Mouse (Mus musculus) cerebellum, adult 18-20 months (tissue): Measurements from ENCODE around the gene Qsox1.

Source experiments
- DNase-seq, 2 experiments: peaks; one replicate each; pipeline ENCODE4 v3.0.0; 2021

The Qsox1 gene

GRCm38 (mm10) chr1:155798000-155798399 lies 14.7 kb downstream of the Qsox1 start:
- no peak for DNase-seq

GRCm38 (mm10) chr1:155797425-155797824 lies 15.3 kb downstream of the Qsox1 start:
- peak; percentile 28 to 29 for DNase-seq

- DNase-seq = no peak
Measured at GRCm38 (mm10) chr1:155796757-155797405, 15.8 kb downstream of the Qsox1 start.

GRCm38 (mm10) chr1:155795791-155796233 lies 16.9 kb downstream of the Qsox1 start:
- DNase-seq = no peak

GRCm38 (mm10) chr1:155794855-155795254 lies 17.8 kb downstream of the Qsox1 start:
- no peak for DNase-seq

- DNase-seq = no peak
Measured at GRCm38 (mm10) chr1:155791919-155792318, 20.8 kb downstream of the Qsox1 start.

GRCm38 (mm10) chr1:155790111-155790974 lies 22.3 kb downstream of the Qsox1 start:
- peak; percentile 60 to 73 for DNase-seq

- DNase-seq = no peak
Measured at GRCm38 (mm10) chr1:155785886-155786285, 26.8 kb downstream of the Qsox1 start.

GRCm38 (mm10) chr1:155784343-155785205 lies 28.1 kb downstream of the Qsox1 start:
- DNase-seq = peak; percentile 64 to 66

- DNase-seq = no peak
Measured at GRCm38 (mm10) chr1:155782382-155782781, 30.3 kb downstream of the Qsox1 start.

GRCm38 (mm10) chr1:155777641-155778625 lies 34.8 kb downstream of the Qsox1 start:
- DNase-seq = no peak

GRCm38 (mm10) chr1:155759167-155759566 lies 53.5 kb downstream of the Qsox1 start:
- no peak for DNase-seq

GRCm38 (mm10) chr1:155758711-155759110 lies 54.0 kb downstream of the Qsox1 start:
- no peak for DNase-seq

GRCm38 (mm10) chr1:155757621-155758020 lies 55.1 kb downstream of the Qsox1 start:
- no peak for DNase-seq

- no peak for DNase-seq
Measured at GRCm38 (mm10) chr1:155753411-155753810, 59.3 kb downstream of the Qsox1 start.

- DNase-seq = no peak
Measured at GRCm38 (mm10) chr1:155751484-155752255, 61.0 kb downstream of the Qsox1 start, which contains the start of gene Lhx4. Gene Lhx4, minus strand, starts transcription at chr1:155751684.

- no peak for DNase-seq
Measured at GRCm38 (mm10) chr1:155750517-155751178, 62.0 kb downstream of the Qsox1 start.

GRCm38 (mm10) chr1:155747911-155748310 lies 64.8 kb downstream of the Qsox1 start:
- no peak for DNase-seq

- DNase-seq = no peak
Measured at GRCm38 (mm10) chr1:155747011-155747410, 65.7 kb downstream of the Qsox1 start.
